Mouse (Mus musculus) neutrophil, adult 59 days (primary cell): ENCODE results near the gene Mlf1. TPM values are rescaled to one million over a fixed set of nuclear protein-coding genes. Genes with fewer than 3 reads are reported as not detected.

Experiments used
- total RNA-seq, 2 experiments: library from RNA; stranded (reverse); gene quantifications; 1 replicate in 1 of 2; 2 replicates in 1 of 2; pipeline ENCODE4 v1.2.4; 2023

Mlf1 gene
- 1 to 10 TPM; 1.1 to 1.4 TPM for total RNA-seq

DNA sequence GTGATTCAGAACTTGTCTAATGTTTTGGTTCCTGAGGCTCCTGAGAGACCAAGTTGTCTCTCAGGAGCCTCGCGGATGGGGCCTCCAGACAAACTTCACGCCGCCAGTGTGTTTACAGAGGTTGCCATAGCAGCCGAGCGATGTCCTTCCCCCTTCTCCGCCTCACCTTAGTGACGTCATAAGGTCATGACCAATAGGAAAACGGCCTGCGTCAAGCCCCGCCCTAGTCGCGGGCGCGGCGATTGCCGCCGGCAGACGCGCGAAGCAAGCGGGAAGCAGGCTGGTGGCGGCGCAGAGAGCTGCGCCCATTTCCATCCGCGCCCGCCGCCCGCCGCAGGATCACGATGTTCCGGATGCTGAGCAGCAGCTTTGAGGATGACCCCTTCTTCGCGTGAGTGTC is at the start of gene Mlf1:
Gene Mlf1 (plus strand): TSS at position 226 of the 400 bp plus-strand sequence.

DNA sequence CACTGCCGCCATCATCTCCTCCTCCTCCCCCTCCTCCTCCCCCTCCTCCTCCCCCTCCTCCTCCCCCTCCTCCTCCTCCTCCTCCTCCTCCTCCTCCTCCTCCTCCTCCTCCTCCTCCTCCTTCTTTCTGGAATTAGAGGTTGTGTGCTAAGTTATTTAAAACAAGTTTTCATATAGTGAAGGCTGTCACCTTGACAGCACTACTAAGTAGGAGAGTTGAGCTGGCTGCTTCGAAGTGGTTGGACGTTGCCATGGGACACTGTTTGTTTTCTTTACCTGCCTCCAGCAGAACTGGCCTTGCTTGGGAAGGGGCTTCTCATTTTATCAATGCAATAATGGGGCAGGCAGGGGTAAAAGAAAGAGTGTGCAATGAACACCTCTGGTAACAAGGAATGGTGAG is 1.2 kb downstream of the Mlf1 start, which contains the start of gene Gm17402:
Gene Gm17402 (minus strand): TSS at position 101 of the 400 bp plus-strand sequence.

DNA sequence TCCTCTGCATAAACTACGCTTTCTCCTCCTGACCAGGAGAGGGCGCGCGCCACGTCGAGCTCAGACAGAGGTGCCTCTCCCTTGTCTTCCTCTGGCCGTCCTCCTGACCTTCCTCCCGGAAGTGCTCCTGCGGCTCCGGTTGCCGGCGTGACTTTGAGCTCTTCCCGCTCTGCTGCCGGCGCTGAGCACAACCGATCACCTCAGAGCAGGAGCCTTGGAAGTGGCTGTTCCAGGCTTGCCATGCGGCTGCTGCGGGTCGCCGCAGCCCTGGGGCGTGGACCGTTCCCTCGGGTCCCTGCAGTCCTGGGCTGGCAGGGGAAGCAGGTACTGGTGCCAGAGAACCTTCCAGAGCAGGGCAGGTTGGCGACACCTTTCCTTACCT is 56.1 kb downstream of the Mlf1 start, which contains the start of gene Gfm1:
Gene Gfm1 (plus strand): TSS at position 98 of the 382 bp plus-strand sequence.

Other genes with a start within 250 kb of the Mlf1 start
- not detected for gene Gm17402, start 1.1 kb downstream of the Mlf1 start, total RNA-seq
- gene Gfm1, start 56.0 kb downstream of the Mlf1 start, total RNA-seq: 10 to 100 TPM; 17.4 to 20.3 TPM
- gene Lxn, start 89.8 kb downstream of the Mlf1 start, total RNA-seq: 10 to 100 TPM in 1 of 2 experiments, 1 to 10 TPM in 1; 9.6 to 13.0 TPM
- not detected for gene Rarres1, start 141.4 kb downstream of the Mlf1 start, total RNA-seq
- 10 to 100 TPM; 44.8 to 67.9 TPM for gene Mfsd1, start 208.6 kb downstream of the Mlf1 start, total RNA-seq